15 mouse cellular contexts compared by ENCODE assay signal in the genomic region with DNA sequence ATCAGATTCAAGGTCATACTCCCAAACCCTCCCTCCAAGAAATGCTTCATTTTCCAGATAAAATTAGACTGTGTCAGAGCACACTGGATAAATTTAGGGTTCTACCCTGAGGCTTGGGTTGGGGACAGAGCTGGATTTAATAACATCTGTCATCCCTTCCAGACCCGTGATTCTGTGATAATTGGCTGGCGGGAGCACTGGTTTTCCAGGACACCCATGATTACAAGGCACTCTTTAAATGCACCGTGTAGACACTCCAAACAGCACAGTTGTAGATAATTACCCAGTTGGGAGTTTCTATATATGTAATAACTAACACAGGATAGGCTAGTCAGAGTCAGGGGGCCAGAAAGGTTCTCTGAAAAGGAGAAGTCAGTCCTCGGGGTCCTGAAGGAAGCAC.
DNase-seq lines count a peak whose midpoint lies in the region; ATAC-seq and TF ChIP-seq lines count a peak whose summit lies in the region.
"Had no signal": no experiment of that assay in that cellular context is flagged by ENCODE, and none has a peak within 500 bp of the region (broad histone marks: within the 10 kb centered on the region; RNA-seq: fewer than 3 reads in every experiment).

No protein-coding gene starts in this region.

- 0 out of 2 replicates have a peak, but pooled peaks have one; percentile 10 for ATAC-seq in heart, embryonic 15.5 days (replicated peaks; ENCODE audit: insufficient number of reproducible peaks, insufficient read depth, low FRiP score, low read depth)
- peak; percentile 10; the same call in 1 of the 2 replicates for ATAC-seq in forebrain, embryonic 14.5 days
- ATAC-seq in neural tube, embryonic 13.5 days (ENCODE audit: low read depth) = peak; percentile 26; the same call in 1 of the 2 replicates
- ATAC-seq: inflammation-experienced regulatory T-cells, adult 6 months; liver, embryonic 12.5 days had no signal

- 43% methylated on average over 4 of the region's 4 CpGs for WGBS in heart, embryonic 15.5 days
- 75% methylated on average over 4 of the region's 4 CpGs for WGBS in lung, adult 2 months
- WGBS in forebrain, embryonic 14.5 days = 51% methylated on average over 4 of the region's 4 CpGs
- WGBS in neural tube, embryonic 13.5 days = 58% methylated on average over 4 of the region's 4 CpGs

- H3K9ac ChIP-seq in heart, embryonic 15.5 days = no peak overlapping the region
- H3K9ac ChIP-seq in forebrain, embryonic 14.5 days (ENCODE audit: low read length) = no peak overlapping the region
- no peak overlapping the region for H3K9ac ChIP-seq in neural tube, embryonic 13.5 days
- H3K9ac ChIP-seq: embryonic facial prominence, embryonic 12.5 days; heart, embryonic 13.5 days; liver, embryonic 12.5 days had no signal

- no peaks in the 10 kb centered on the region for H3K36me3 ChIP-seq in heart, embryonic 15.5 days
- H3K36me3 ChIP-seq in forebrain, embryonic 14.5 days (ENCODE audit: control insufficient read depth, insufficient read depth, low read length) = no peaks in the 10 kb centered on the region
- no peaks in the 10 kb centered on the region for H3K36me3 ChIP-seq in neural tube, embryonic 13.5 days
- H3K36me3 ChIP-seq: embryonic facial prominence, embryonic 12.5 days; heart, embryonic 13.5 days; liver, embryonic 12.5 days had no signal

- H3K27me3 ChIP-seq in heart, embryonic 15.5 days = no peaks in the 10 kb centered on the region
- H3K27me3 ChIP-seq in forebrain, embryonic 14.5 days (replicated peaks; ENCODE audit: control insufficient read depth, insufficient read depth, low read length) = no peaks in the 10 kb centered on the region
- 0 out of 2 replicates have a peak, but pooled peaks cover 5% of the 10 kb centered on the region for H3K27me3 ChIP-seq in neural tube, embryonic 13.5 days
- H3K27me3 ChIP-seq: embryonic facial prominence, embryonic 12.5 days; heart, embryonic 13.5 days; liver, embryonic 12.5 days had no signal

- H3K4me2 ChIP-seq in heart, embryonic 15.5 days = no peak overlapping the region
- H3K4me2 ChIP-seq in forebrain, embryonic 14.5 days (ENCODE audit: low read length) = no peak overlapping the region; the same call in 1 of the 2 replicates
- H3K4me2 ChIP-seq in neural tube, embryonic 13.5 days = peak overlapping the region; percentile 37
- H3K4me2 ChIP-seq: embryonic facial prominence, embryonic 12.5 days; heart, embryonic 13.5 days; liver, embryonic 12.5 days had no signal

- peaks cover 12% of the 10 kb centered on the region for H3K4me1 ChIP-seq in heart, embryonic 15.5 days (replicated peaks)
- H3K4me1 ChIP-seq in lung, adult 2 months (ENCODE audit: control insufficient read depth, insufficient read depth, low read length) = no peaks in the 10 kb centered on the region
- peaks cover 43% of the 10 kb centered on the region for H3K4me1 ChIP-seq in forebrain, embryonic 14.5 days (ENCODE audit: control insufficient read depth, insufficient read depth, low read length)
- peaks cover 23% of the 10 kb centered on the region for H3K4me1 ChIP-seq in neural tube, embryonic 13.5 days (replicated peaks)
- H3K4me1 ChIP-seq: liver, embryonic 12.5 days had no signal

- no peak for TF ChIP-seq POLR2A in lung, adult 2 months (IDR thresholded peaks at IDR 0.05; ENCODE audit: borderline replicate concordance, extremely low read depth, low read depth, low read length)

- no peak overlapping the region for H3K4me3 ChIP-seq in heart, embryonic 15.5 days
- no peak overlapping the region for H3K4me3 ChIP-seq in lung, adult 2 months (replicated peaks; ENCODE audit: extremely low read depth, low read depth, low read length)
- H3K4me3 ChIP-seq in forebrain, embryonic 14.5 days (ENCODE audit: low read depth, low read length) = no peak overlapping the region
- H3K4me3 ChIP-seq in neural tube, embryonic 13.5 days = no peak overlapping the region
- H3K4me3 ChIP-seq: embryonic facial prominence, embryonic 12.5 days; heart, embryonic 13.5 days; liver, embryonic 12.5 days had no signal

- H3K9me3 ChIP-seq in heart, embryonic 15.5 days (replicated peaks) = no peaks in the 10 kb centered on the region
- 0 out of 2 replicates have a peak, but pooled peaks cover 3% of the 10 kb centered on the region for H3K9me3 ChIP-seq in forebrain, embryonic 14.5 days (replicated peaks; ENCODE audit: control insufficient read depth, low read length)
- H3K9me3 ChIP-seq in neural tube, embryonic 13.5 days = no peaks in the 10 kb centered on the region
- H3K9me3 ChIP-seq: embryonic facial prominence, embryonic 12.5 days; liver, embryonic 12.5 days had no signal

- peak overlapping the region; percentile 16; the same call in 1 of the 2 replicates for H3K27ac ChIP-seq in heart, embryonic 15.5 days
- H3K27ac ChIP-seq in forebrain, embryonic 14.5 days (ENCODE audit: low read depth, low read length) = no peak overlapping the region
- no peak overlapping the region for H3K27ac ChIP-seq in neural tube, embryonic 13.5 days (replicated peaks)
- H3K27ac ChIP-seq: embryonic facial prominence, embryonic 12.5 days; heart, embryonic 13.5 days; liver, embryonic 12.5 days had no signal

- no peak for TF ChIP-seq CTCF in lung, adult 2 months (IDR thresholded peaks at IDR 0.05; ENCODE audit: insufficient read depth, low read length)

- no peak for DNase-seq in heart, adult 9 months (ENCODE audit: low spot score in 2 of 2)
- peak; percentile 20 for DNase-seq in lung, postnatal 25 days (ENCODE audit: low spot score)
- no peak for DNase-seq in lung, adult 2 months
- DNase-seq in forebrain, embryonic 14.5 days (ENCODE audit: low spot score) = peak; percentile 22
- DNase-seq in adipocyte (ENCODE audit: low spot score) = no peak
- DNase-seq in layer of hippocampus, postnatal 10 days (ENCODE audit: low spot score in 2 of 2) = no peak
- DNase-seq: adrenal gland, postnatal 25 days; B cell, adult 2 months; gastrocnemius, postnatal 25 days had no signal

Comparison
In these comparisons a context has a peak if more than half of its experiments do, and no peak if none do; other contexts are left out.
1. DNase-seq: peak in lung, postnatal 25 days (single experiment) and forebrain, embryonic 14.5 days (single experiment); none in heart, adult 9 months (0 of 2), lung, adult 2 months (single experiment), adipocyte (single experiment) and layer of hippocampus, postnatal 10 days (0 of 2).
2. Peak in every context shown above with its lines, with median percentiles within 50 percentile points of each other: ATAC-seq.